Mouse (Mus musculus) induced T-regulatory cell, adult 2 months (primary cell): ENCODE data around the gene Syt13.

Experiments
- DNase-seq: peaks from one replicate; pipeline ENCODE4 v3.0.0-alpha.2; 2012; ENCODE audit warnings: low read depth

Syt13 gene

GRCm38 (mm10) chr2:92924677-92925259, 9.9 kb downstream of the Syt13 start:
- no peak for DNase-seq

- DNase-seq, result no peak
Observed at GRCm38 (mm10) chr2:92929696-92930095, 14.8 kb downstream of the Syt13 start.

GRCm38 (mm10) chr2:92931061-92931460, 16.2 kb downstream of the Syt13 start:
- no peak for DNase-seq

- DNase-seq, result no peak
Observed at GRCm38 (mm10) chr2:92933379-92933778, 18.5 kb downstream of the Syt13 start.

GRCm38 (mm10) chr2:92934312-92934982, 19.5 kb downstream of the Syt13 start:
- no peak for DNase-seq

- DNase-seq, result no peak
Observed at GRCm38 (mm10) chr2:92935483-92935882, 20.6 kb downstream of the Syt13 start.

- DNase-seq, result no peak
Observed at GRCm38 (mm10) chr2:92938063-92938462, 23.2 kb downstream of the Syt13 start.

GRCm38 (mm10) chr2:92938827-92939226, 23.9 kb downstream of the Syt13 start:
- no peak for DNase-seq

GRCm38 (mm10) chr2:92940963-92941362, 26.1 kb downstream of the Syt13 start:
- no peak for DNase-seq

GRCm38 (mm10) chr2:92941463-92941862, 26.6 kb downstream of the Syt13 start:
- no peak for DNase-seq

- DNase-seq, result no peak
Observed at GRCm38 (mm10) chr2:92943406-92943805, 28.5 kb downstream of the Syt13 start.

- peak; percentile 25 for DNase-seq
Observed at GRCm38 (mm10) chr2:92944356-92944755, 29.5 kb downstream of the Syt13 start.

- DNase-seq, result peak; percentile 35
Observed at GRCm38 (mm10) chr2:92945125-92945746, 30.3 kb downstream of the Syt13 start.

- peak; percentile 38 for DNase-seq
Observed at GRCm38 (mm10) chr2:92945824-92946598, 31.1 kb downstream of the Syt13 start.

GRCm38 (mm10) chr2:92947981-92948698, 33.2 kb downstream of the Syt13 start:
- DNase-seq, result peak; percentile 55

GRCm38 (mm10) chr2:92948699-92949300, 33.9 kb downstream of the Syt13 start:
- no peak for DNase-seq

GRCm38 (mm10) chr2:92949518-92949917, 34.6 kb downstream of the Syt13 start:
- no peak for DNase-seq

GRCm38 (mm10) chr2:92953450-92953849, 38.6 kb downstream of the Syt13 start:
- DNase-seq, result no peak

- DNase-seq, result peak; percentile 74
Observed at GRCm38 (mm10) chr2:92954404-92955114, 39.7 kb downstream of the Syt13 start.

GRCm38 (mm10) chr2:92956943-92957342, 42.0 kb downstream of the Syt13 start:
- DNase-seq, result no peak

GRCm38 (mm10) chr2:92958640-92959039, 43.7 kb downstream of the Syt13 start:
- DNase-seq, result no peak
